Mouse (Mus musculus) embryonic facial prominence, embryonic 12.5 days (tissue): Measurements from ENCODE around the gene Ivl. TPM values are rescaled to one million over a fixed set of nuclear protein-coding genes. Genes with fewer than 3 reads are reported as not detected.

ENCODE experiments used
- ATAC-seq: fragments of 200-750 bp; cut with Nextera tagmentation; 2 replicates; pipeline ENCODE4 v1.8.0; 2017; ENCODE audit not compliant: insufficient number of reproducible peaks, insufficient read depth, low FRiP score, low TSS enrichment
- H3K27ac ChIP-seq: fragments of 300-500 bp; sonication (generic); 2 replicates; pipeline ENCODE4 v1.5.1; 2016; ENCODE audit warnings: mild to moderate bottlenecking
- H3K27me3 ChIP-seq: fragments of 300-500 bp; sonication (generic); 2 replicates; pipeline ENCODE4 v1.6.1; 2016; ENCODE audit warnings: mild to moderate bottlenecking, moderate library complexity
- H3K36me3 ChIP-seq: fragments of 300-500 bp; sonication (generic); 2 replicates; pipeline ENCODE4 v1.6.1; 2016; ENCODE audit warnings: mild to moderate bottlenecking
- H3K4me1 ChIP-seq: fragments of 300-500 bp; sonication (generic); 2 replicates; pipeline ENCODE4 v1.6.1; 2016
- H3K4me2 ChIP-seq: fragments of 300-500 bp; sonication (generic); replicated peaks from 2 replicates; pipeline ENCODE4 v1.6.1; 2016; ENCODE audit warnings: mild to moderate bottlenecking, moderate library complexity
- H3K4me3 ChIP-seq: fragments of 300-500 bp; sonication (generic); 2 replicates; pipeline ENCODE4 v1.5.1; 2016; ENCODE audit warnings: mild to moderate bottlenecking
- H3K9ac ChIP-seq: fragments of 300-500 bp; sonication (generic); 2 replicates; pipeline ENCODE4 v1.6.1; 2016; ENCODE audit warnings: mild to moderate bottlenecking, moderate library complexity
- H3K9me3 ChIP-seq: fragments of 300-500 bp; sonication (generic); 2 replicates; pipeline ENCODE4 v1.6.1; 2016; ENCODE audit warnings: mild to moderate bottlenecking, moderate library complexity
- WGBS: fragments of 180-500 bp; shearing (Covaris S2); methylation state at CpG from one replicate; pipeline ENCODE4 v1.1.7; 2016; 5-methylcytosine and 5-hydroxymethylcytosine counted together
- polyA plus RNA-seq: library from polyadenylated mRNA; unstranded; fragments of >200 nt; fragmentation: Nextera tagmentation; extraction: Ambion mirVana; gene quantifications from 2 replicates; pipeline ENCODE4 v1.2.1, GENCODE M21; 2016

Gene Ivl
- polyA plus RNA-seq = not detected in 2 replicates

GRCm38 (mm10) chr3:92573449-92574041 is at the start of gene Ivl:
Gene Ivl, minus strand, starts transcription at chr3:92573735.
- Histone ChIP-seq H3K36me3 (no peaks in the 10 kb centered on the region), H3K4me3 (no peak within 1 kb of the TSS), H3K27me3 (no peaks in the 10 kb centered on the region), H3K4me2 (no peak within 1 kb of the TSS), H3K4me1 (no peaks in the 10 kb centered on the region), H3K9ac (no peak within 1 kb of the TSS), H3K27ac (no peak within 1 kb of the TSS), H3K9me3 (no peaks in the 10 kb centered on the region)
- no peak for ATAC-seq
- 82% methylated on average over 1 of the region's 1 CpGs for WGBS

- Histone ChIP-seq H3K36me3 (no peaks in the 10 kb centered on the region), H3K4me3 (no peak within 1 kb of the TSS), H3K4me2 (no peak within 1 kb of the TSS), H3K9me3 (no peaks in the 10 kb centered on the region), H3K27me3 (no peaks in the 10 kb centered on the region), H3K9ac (no peak within 1 kb of the TSS), H3K27ac (no peak within 1 kb of the TSS), H3K4me1 (no peaks in the 10 kb centered on the region)
- ATAC-seq = no peak
- WGBS = 82% methylated on average over 2 of the region's 2 CpGs
Observed at GRCm38 (mm10) chr3:92621560-92621959, 48.0 kb upstream of the Ivl start, which contains the start of gene Lce6a. Gene Lce6a, minus strand, starts transcription at chr3:92621660.

- Histone ChIP-seq H3K27ac (no peak overlapping the region), H3K4me1 (no peaks in the 10 kb centered on the region), H3K9ac (no peak overlapping the region), H3K36me3 (no peaks in the 10 kb centered on the region), H3K4me2 (no peak overlapping the region), H3K4me3 (no peak overlapping the region), H3K27me3 (no peaks in the 10 kb centered on the region), H3K9me3 (no peaks in the 10 kb centered on the region)
- no peak for ATAC-seq
- WGBS = 63% methylated on average over 1 of the region's 1 CpGs
Observed at GRCm38 (mm10) chr3:92609804-92610203, 36.3 kb upstream of the Ivl start.

- Histone ChIP-seq H3K4me1 (no peaks in the 10 kb centered on the region), H3K4me2 (no peak within 1 kb of the TSS), H3K4me3 (no peak within 1 kb of the TSS), H3K36me3 (no peaks in the 10 kb centered on the region), H3K27me3 (no peaks in the 10 kb centered on the region), H3K27ac (no peak within 1 kb of the TSS), H3K9me3 (no peaks in the 10 kb centered on the region), H3K9ac (no peak within 1 kb of the TSS)
- no peak for ATAC-seq
Observed at GRCm38 (mm10) chr3:92607392-92607791, 33.9 kb upstream of the Ivl start, which contains the start of gene 2210017I01Rik. Gene 2210017I01Rik, minus strand, starts transcription at chr3:92607492.

- no peak overlapping the region for H3K9ac ChIP-seq
- H3K4me2 ChIP-seq = no peak overlapping the region
- H3K4me3 ChIP-seq = no peak overlapping the region
- WGBS = 42% methylated on average over 1 of the region's 1 CpGs
- H3K27ac ChIP-seq = no peak overlapping the region
- no peak for ATAC-seq
- no peaks in the 10 kb centered on the region for H3K4me1 ChIP-seq
- H3K36me3 ChIP-seq = no peaks in the 10 kb centered on the region
- no peaks in the 10 kb centered on the region for H3K27me3 ChIP-seq
- no peaks in the 10 kb centered on the region for H3K9me3 ChIP-seq
Observed at GRCm38 (mm10) chr3:92602169-92602568, 28.6 kb upstream of the Ivl start.

- no peaks in the 10 kb centered on the region for H3K9me3 ChIP-seq
- WGBS = 39% methylated on average over 1 of the region's 1 CpGs
- ATAC-seq = no peak
- H3K36me3 ChIP-seq = no peaks in the 10 kb centered on the region
- no peak overlapping the region for H3K9ac ChIP-seq
- no peak overlapping the region for H3K4me2 ChIP-seq
- no peak overlapping the region for H3K27ac ChIP-seq
- no peaks in the 10 kb centered on the region for H3K4me1 ChIP-seq
- no peaks in the 10 kb centered on the region for H3K27me3 ChIP-seq
- H3K4me3 ChIP-seq = no peak overlapping the region
Observed at GRCm38 (mm10) chr3:92600456-92600855, 26.9 kb upstream of the Ivl start.

- Histone ChIP-seq H3K4me1 (no peaks in the 10 kb centered on the region), H3K27ac (no peak overlapping the region), H3K9me3 (no peaks in the 10 kb centered on the region), H3K9ac (no peak overlapping the region), H3K27me3 (no peaks in the 10 kb centered on the region), H3K36me3 (no peaks in the 10 kb centered on the region), H3K4me3 (no peak overlapping the region), H3K4me2 (no peak overlapping the region)
- ATAC-seq = no peak
Observed at GRCm38 (mm10) chr3:92599973-92600372, 26.4 kb upstream of the Ivl start.

GRCm38 (mm10) chr3:92598429-92598828 is 24.9 kb upstream of the Ivl start:
- no peaks in the 10 kb centered on the region for H3K27me3 ChIP-seq
- no peak overlapping the region for H3K4me3 ChIP-seq
- no peak overlapping the region for H3K9ac ChIP-seq
- no peaks in the 10 kb centered on the region for H3K9me3 ChIP-seq
- no peak overlapping the region for H3K4me2 ChIP-seq
- H3K4me1 ChIP-seq = no peaks in the 10 kb centered on the region
- ATAC-seq = no peak
- WGBS = 85% methylated on average over 2 of the region's 2 CpGs
- H3K36me3 ChIP-seq = no peaks in the 10 kb centered on the region
- no peak overlapping the region for H3K27ac ChIP-seq

- H3K4me3 ChIP-seq = no peak within 1 kb of the TSS
- no peaks in the 10 kb centered on the region for H3K27me3 ChIP-seq
- no peaks in the 10 kb centered on the region for H3K9me3 ChIP-seq
- no peak for ATAC-seq
- no peaks in the 10 kb centered on the region for H3K4me1 ChIP-seq
- H3K4me2 ChIP-seq = no peak within 1 kb of the TSS
- no peaks in the 10 kb centered on the region for H3K36me3 ChIP-seq
- WGBS = 75% methylated on average over 1 of the region's 1 CpGs
- no peak within 1 kb of the TSS for H3K27ac ChIP-seq
- H3K9ac ChIP-seq = no peak within 1 kb of the TSS
Observed at GRCm38 (mm10) chr3:92588858-92589257, 15.3 kb upstream of the Ivl start, which contains the start of gene Smcp. Gene Smcp, minus strand, starts transcription at chr3:92588997.

- Histone ChIP-seq H3K36me3 (no peaks in the 10 kb centered on the region), H3K27me3 (no peaks in the 10 kb centered on the region), H3K9me3 (no peaks in the 10 kb centered on the region), H3K27ac (no peak overlapping the region), H3K4me2 (no peak overlapping the region), H3K9ac (no peak overlapping the region), H3K4me1 (no peaks in the 10 kb centered on the region), H3K4me3 (no peak overlapping the region)
- WGBS = 87% methylated on average over 3 of the region's 3 CpGs
- no peak for ATAC-seq
Observed at GRCm38 (mm10) chr3:92587190-92587589, 13.7 kb upstream of the Ivl start.

- Histone ChIP-seq H3K4me2 (no peak overlapping the region), H3K36me3 (no peaks in the 10 kb centered on the region), H3K4me1 (no peaks in the 10 kb centered on the region), H3K27ac (no peak overlapping the region), H3K27me3 (no peaks in the 10 kb centered on the region), H3K9me3 (no peaks in the 10 kb centered on the region), H3K9ac (no peak overlapping the region), H3K4me3 (no peak overlapping the region)
- 48% methylated on average over 1 of the region's 1 CpGs for WGBS
- no peak for ATAC-seq
Observed at GRCm38 (mm10) chr3:92585055-92585454, 11.5 kb upstream of the Ivl start.

- WGBS = 58% methylated on average over 3 of the region's 3 CpGs
- H3K4me1 ChIP-seq = no peaks in the 10 kb centered on the region
Observed at GRCm38 (mm10) chr3:92583164-92583826, 9.8 kb upstream of the Ivl start.

More at GRCm38 (mm10) chr3:92583164-92583826, 9.8 kb upstream of the Ivl start:
- no peak overlapping the region for H3K4me2 ChIP-seq
- H3K27me3 ChIP-seq = no peaks in the 10 kb centered on the region
- H3K9ac ChIP-seq = no peak overlapping the region
- H3K36me3 ChIP-seq = no peaks in the 10 kb centered on the region
- H3K27ac ChIP-seq = no peak overlapping the region
- no peak for ATAC-seq
- no peak overlapping the region for H3K4me3 ChIP-seq
- H3K9me3 ChIP-seq = no peaks in the 10 kb centered on the region
